Mouse (Mus musculus): ENCODE measurements around the gene Inppl1. TPM values are rescaled to one million over a fixed set of nuclear protein-coding genes. Genes with fewer than 3 reads are reported as not detected.
A peak's percentile ranks its signal among the peaks of the same experiment; 100 is the strongest.

The Inppl1 gene
- polyA plus RNA-seq, 2 experiments = 30.5 to 111 TPM

DNA sequence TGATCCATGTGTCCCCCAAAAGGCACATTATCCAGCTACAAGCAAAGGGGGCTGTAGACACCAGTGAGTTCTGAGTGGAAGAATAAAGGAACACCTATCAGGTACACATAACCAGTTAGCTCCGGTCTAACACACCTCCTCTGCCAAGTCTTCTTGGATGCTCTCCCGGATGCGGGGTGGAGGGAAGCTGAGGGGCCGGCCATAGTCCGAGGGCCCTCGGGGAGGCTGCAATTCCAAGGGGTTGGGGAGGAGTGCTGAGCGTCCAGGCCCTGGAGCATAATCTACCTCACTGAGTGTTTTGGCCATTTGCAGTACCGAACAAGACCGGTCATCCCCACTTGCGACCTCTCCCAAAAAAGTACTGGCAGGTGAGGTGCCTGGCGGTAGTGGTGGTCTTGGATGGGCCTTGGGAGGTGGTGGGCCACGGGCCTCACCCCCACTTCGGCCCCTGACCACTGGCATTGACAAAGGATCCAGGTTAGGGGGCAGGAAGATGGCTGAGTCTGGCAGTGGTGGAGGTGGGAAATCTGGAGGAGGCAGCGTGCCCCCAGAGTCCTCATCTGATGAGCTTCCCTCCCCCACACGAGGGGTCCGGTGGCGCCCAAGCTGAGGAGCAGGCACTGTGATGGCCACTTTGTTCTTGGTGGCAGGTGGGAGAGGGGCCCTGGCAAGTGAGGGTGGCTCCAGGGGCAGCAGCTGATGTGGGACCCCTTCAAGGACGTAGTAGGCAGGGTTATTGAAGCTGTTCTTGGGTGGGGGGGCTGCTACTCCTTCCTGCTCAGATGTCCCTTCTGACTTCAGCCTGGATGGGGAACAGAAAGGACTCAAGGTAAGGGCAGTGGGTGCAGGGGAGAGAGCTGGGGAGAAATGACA lies 14.0 kb downstream of the Inppl1 start:
- Histone ChIP-seq H3K36me3 (ENCODE audit: control insufficient read depth, insufficient read depth, low read length) (peaks cover 58% of the 10 kb centered on the region), H3K4me2 (replicated peaks; ENCODE audit: low read depth, low read length, severe bottlenecking) (no peak overlapping the region), H3K27me3 (ENCODE audit: control insufficient read depth, insufficient read depth, low read length) (peaks cover 40% of the 10 kb centered on the region), H3K4me1 (ENCODE audit: control insufficient read depth, insufficient read depth, low read length) (peaks cover 13% of the 10 kb centered on the region; the same call in 1 of the 2 replicates), H3K9ac (ENCODE audit: low read depth, low read length, severe bottlenecking) (no peak overlapping the region), H3K4me3 (replicated peaks; ENCODE audit: low read length) (no peak overlapping the region), H3K27ac (replicated peaks; ENCODE audit: low read depth, low read length) (no peak overlapping the region), H3K9me3 (ENCODE audit: control insufficient read depth, low read length) (no peaks in the 10 kb centered on the region)
- 85% methylated on average over 17 of the region's 18 CpGs for WGBS
- no peak for TF ChIP-seq POLR2A (IDR thresholded peaks at IDR 0.05; ENCODE audit: borderline replicate concordance, extremely low read depth, insufficient read depth, insufficient read length)
- DNase-seq (ENCODE audit: low spot score) (no peak), ATAC-seq (ENCODE audit: low FRiP score, low read depth) (no peak)

DNA sequence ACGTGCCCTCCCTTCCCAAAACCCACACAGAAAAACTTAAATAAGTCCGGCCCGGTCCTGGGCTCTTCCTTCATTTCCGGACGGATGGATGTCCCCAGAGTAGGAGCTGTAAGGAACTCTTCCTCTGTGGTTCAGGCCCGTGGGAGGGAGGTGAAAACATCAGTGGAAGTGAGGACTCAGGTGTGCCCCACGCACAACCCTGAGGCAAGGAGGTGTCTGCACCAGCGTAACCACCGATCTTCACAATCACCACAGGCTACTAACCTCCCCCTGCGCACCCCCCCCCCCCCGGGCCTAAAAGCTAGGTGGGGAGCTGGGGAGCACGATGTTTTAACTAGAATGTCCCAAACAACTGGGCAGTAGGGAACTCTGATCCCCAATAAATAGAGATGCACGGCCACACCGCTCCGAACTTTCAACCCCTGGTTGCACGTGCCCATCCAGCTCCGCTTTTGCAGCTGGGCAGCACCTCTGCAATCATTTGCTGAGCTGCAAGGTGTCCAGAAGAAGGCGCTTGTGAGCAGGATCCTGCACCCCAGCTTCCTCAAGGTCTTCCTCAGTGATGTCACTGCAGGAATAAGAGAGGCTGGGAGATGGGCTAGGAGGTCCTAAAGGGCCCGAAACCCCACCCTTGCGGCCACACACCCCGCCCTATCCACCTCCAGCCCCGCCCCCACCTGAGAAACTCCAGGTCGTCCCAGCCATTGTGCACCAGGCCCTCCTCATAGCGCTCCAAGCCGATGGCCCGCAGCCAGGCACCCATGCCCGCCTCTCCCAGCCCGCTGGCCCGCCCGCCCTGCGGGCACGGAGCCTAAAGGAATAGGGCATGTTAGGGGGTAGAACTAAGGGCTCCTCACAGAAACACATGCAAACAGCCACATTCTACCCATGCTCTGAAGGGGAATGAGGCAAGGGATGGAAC lies 14.9 kb downstream of the Inppl1 start:
- Histone ChIP-seq H3K4me1 (ENCODE audit: control insufficient read depth, insufficient read depth, low read length) (peaks cover 16% of the 10 kb centered on the region; the same call in 1 of the 2 replicates), H3K9me3 (ENCODE audit: control insufficient read depth, low read length) (no peaks in the 10 kb centered on the region), H3K4me2 (replicated peaks; ENCODE audit: low read depth, low read length, severe bottlenecking) (no peak overlapping the region), H3K4me3 (replicated peaks; ENCODE audit: low read length) (no peak overlapping the region), H3K27ac (replicated peaks; ENCODE audit: low read depth, low read length) (no peak overlapping the region), H3K36me3 (ENCODE audit: control insufficient read depth, insufficient read depth, low read length) (peaks cover 49% of the 10 kb centered on the region), H3K9ac (ENCODE audit: low read depth, low read length, severe bottlenecking) (no peak overlapping the region), H3K27me3 (ENCODE audit: control insufficient read depth, insufficient read depth, low read length) (peaks cover 48% of the 10 kb centered on the region)
- 34% methylated on average over 31 of the region's 32 CpGs for WGBS
- DNase-seq (ENCODE audit: low spot score) (peak; percentile 43), ATAC-seq (ENCODE audit: low FRiP score, low read depth) (no peak)
- TF ChIP-seq POLR2A (IDR thresholded peaks at IDR 0.05; ENCODE audit: borderline replicate concordance, extremely low read depth, insufficient read depth, insufficient read length) = no peak

DNA sequence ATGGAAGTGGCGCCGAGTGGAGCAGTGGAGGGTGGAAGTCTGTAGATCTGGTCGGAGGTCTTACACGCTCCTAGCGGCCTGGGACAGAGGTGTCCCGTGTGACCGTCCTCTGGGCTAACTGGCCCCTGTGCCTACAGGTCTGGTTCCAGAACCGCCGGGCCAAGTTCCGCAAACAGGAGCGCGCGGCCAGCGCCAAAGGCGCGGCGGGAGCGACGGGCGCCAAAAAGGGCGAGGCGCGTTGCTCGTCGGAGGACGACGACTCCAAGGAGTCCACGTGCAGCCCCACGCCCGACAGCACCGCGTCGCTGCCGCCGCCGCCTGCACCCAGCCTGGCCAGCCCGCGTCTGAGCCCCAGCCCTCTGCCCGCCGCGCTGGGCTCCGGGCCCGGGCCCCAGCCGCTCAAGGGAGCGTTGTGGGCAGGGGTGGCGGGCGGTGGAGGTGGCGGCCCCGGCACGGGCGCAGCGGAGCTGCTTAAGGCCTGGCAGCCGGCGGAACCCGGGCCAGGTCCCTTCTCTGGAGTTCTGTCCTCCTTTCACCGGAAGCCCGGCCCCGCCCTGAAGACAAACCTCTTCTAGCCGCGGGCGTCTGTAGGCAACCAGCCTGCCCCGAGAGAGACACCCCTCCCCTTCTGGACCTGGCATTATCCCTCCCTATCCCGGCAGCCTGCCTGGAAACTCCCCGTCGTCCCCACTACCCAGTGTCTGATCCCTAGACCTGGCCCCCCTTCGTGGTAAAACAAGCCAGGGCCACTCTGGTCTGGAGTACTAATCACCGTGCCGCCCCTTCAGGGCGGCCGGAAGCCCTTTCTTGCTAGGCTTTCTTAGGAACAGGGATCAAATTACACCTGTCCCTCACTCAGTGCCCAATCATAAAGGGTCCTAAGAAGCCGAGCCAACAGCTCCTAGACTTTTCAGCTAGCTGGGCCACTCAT lies 16.2 kb downstream of the Inppl1 start:
- Histone ChIP-seq H3K4me3 (replicated peaks; ENCODE audit: low read length) (peak overlapping the region; percentile 43), H3K27ac (replicated peaks; ENCODE audit: low read depth, low read length) (no peak overlapping the region), H3K9me3 (ENCODE audit: control insufficient read depth, low read length) (no peaks in the 10 kb centered on the region), H3K36me3 (ENCODE audit: control insufficient read depth, insufficient read depth, low read length) (peaks cover 36% of the 10 kb centered on the region), H3K4me2 (replicated peaks; ENCODE audit: low read depth, low read length, severe bottlenecking) (peak overlapping the region; percentile 90), H3K9ac (ENCODE audit: low read depth, low read length, severe bottlenecking) (peak overlapping the region; percentile 61), H3K4me1 (ENCODE audit: control insufficient read depth, insufficient read depth, low read length) (peaks cover 21% of the 10 kb centered on the region), H3K27me3 (ENCODE audit: control insufficient read depth, insufficient read depth, low read length) (peaks cover 61% of the 10 kb centered on the region)
- 0% methylated on average over 33 of the region's 71 CpGs for WGBS
- DNase-seq (ENCODE audit: low spot score) = peak; percentile 59
- ATAC-seq (ENCODE audit: low FRiP score, low read depth) = peak; percentile 56
- no peak for TF ChIP-seq POLR2A (IDR thresholded peaks at IDR 0.05; ENCODE audit: borderline replicate concordance, extremely low read depth, insufficient read depth, insufficient read length)

DNA sequence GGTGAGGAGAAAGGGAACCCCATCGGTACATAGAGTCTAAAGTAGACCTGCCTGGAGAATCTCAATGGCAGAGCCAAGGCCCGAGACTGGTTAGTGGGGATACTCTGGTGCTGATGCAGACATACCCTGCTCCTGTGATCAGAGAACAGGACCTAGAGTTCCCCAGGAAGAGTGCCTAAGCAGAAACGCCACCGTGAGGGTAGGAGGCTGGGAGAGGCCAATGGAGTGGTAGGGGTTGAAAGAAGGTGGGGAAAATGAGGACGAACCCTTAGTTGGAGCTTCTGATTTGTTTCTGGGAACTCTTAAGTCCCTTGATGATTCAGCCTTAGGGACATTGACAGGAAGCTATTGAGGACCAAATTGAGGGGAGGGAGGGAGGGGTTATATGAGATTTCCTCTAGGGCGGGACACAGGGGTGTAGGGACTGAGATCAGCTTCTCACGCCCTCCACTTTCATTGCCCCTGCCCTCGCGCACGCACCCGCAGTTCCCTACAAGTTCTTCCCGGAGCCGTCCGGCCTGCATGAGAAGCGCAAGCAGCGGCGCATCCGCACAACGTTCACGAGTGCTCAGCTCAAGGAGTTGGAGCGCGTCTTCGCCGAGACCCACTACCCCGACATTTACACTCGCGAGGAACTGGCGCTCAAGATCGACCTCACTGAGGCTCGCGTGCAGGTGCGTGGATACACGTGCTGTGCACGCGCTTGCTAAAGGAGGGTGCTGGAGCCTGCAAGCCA lies 17.6 kb downstream of the Inppl1 start:
- Histone ChIP-seq H3K9ac (ENCODE audit: low read depth, low read length, severe bottlenecking) (no peak overlapping the region; the same call in 1 of the 2 replicates), H3K4me3 (replicated peaks; ENCODE audit: low read length) (peak overlapping the region; percentile 43), H3K9me3 (ENCODE audit: control insufficient read depth, low read length) (no peaks in the 10 kb centered on the region), H3K27ac (replicated peaks; ENCODE audit: low read depth, low read length) (no peak overlapping the region), H3K4me1 (ENCODE audit: control insufficient read depth, insufficient read depth, low read length) (peaks cover 21% of the 10 kb centered on the region), H3K4me2 (replicated peaks; ENCODE audit: low read depth, low read length, severe bottlenecking) (peak overlapping the region; percentile 39), H3K27me3 (ENCODE audit: control insufficient read depth, insufficient read depth, low read length) (peaks cover 70% of the 10 kb centered on the region), H3K36me3 (ENCODE audit: control insufficient read depth, insufficient read depth, low read length) (peaks cover 23% of the 10 kb centered on the region)
- 2% methylated on average over 34 of the region's 35 CpGs for WGBS
- no peak for DNase-seq (ENCODE audit: low spot score)
- no peak for TF ChIP-seq POLR2A (IDR thresholded peaks at IDR 0.05; ENCODE audit: borderline replicate concordance, extremely low read depth, insufficient read depth, insufficient read length)
- ATAC-seq (ENCODE audit: low FRiP score, low read depth) = no peak

Data from limb, embryonic 14.5 days (tissue).